Mouse (Mus musculus) testis, postnatal 14 days (tissue): ENCODE data around the gene Fndc7.

ENCODE experiments used
- DNase-seq: peaks from one replicate; pipeline ENCODE4 v3.0.0; 2021; ENCODE audit warnings: low spot score

The Fndc7 gene

DNA sequence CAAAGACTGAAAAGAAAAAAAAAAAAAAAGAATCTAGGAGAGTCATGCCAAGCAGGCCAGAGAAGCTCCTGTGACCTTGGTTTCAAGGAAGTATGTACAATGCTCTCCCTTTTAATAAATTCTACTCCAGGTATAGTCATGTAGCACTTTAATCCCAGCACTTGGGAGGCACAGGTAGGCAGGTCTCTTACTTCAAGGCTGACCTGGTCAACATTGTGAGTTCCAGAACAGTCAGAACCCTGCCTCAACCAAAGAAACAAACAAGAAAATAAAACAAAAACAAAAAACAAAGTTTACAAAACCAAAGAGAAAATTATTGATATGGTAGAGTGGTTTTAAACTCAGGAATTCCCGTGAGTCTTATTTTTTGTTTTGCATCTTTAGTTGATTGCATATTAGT is at the start of gene Fndc7:
TSS of gene Fndc7 (minus strand) at position 101 of the 400 bp plus-strand sequence.
- no peak for DNase-seq

DNA sequence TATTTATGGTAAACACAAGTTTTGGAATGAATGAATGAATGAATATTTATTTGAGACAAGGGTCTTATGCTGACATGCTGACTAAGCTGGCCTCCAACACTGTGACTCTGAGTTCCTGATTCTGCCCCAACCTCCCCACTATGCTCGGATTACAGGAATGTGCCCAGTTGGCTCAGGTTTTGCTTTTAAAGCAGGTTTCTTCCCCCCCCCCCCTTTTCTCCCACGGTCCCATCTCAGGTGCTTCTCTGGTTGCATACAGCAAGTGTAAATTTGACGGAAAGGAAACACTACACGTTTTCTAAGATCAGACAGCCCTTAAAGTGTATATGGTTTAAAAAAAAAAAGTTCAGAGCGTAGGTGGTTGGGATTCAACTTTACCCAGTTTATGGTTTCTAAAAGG is 49.8 kb upstream of the Fndc7 start, which contains the start of gene Henmt1:
TSS of gene Henmt1 (plus strand) at position 301 of the 400 bp plus-strand sequence.
- DNase-seq = no peak

DNA sequence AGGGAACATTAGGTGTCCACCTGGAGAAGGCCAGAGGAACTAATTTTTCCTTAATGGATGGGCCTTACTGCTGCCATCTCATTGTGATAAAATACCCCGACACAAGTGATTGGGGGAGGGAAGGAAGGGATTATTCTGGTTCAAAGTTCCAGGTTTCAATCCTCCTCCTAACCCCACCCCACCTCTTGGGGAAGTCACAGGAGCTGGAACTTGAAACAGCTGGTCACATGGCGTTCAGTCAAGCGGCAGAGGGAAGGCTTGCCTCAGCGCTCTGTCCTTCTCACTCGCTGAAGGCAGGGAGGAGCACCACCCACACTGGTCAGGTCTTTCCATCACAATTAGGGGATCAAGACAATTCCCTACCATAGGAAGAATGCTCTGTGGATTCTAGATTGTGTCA is 48.9 kb upstream of the Fndc7 start:
- no peak for DNase-seq

DNA sequence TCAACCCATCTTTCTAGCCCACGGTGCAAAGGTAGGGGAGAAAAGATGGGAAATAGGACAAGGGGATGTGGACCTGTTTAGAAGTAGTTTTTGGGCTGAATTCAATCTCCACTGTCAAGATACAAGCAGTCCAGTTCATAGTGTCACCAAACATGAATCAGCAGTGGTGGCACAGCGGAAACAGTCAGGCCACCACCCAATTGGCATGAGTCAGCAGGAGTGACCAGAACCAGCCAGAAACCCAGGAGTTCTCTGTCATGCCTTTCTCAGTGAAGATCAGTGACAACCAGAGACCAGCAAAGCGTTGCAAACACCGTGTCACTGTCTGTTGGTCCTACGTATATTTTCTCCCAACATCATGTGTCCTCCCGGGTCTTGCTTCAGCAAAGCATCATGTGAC is 43.7 kb upstream of the Fndc7 start:
- DNase-seq = no peak

DNA sequence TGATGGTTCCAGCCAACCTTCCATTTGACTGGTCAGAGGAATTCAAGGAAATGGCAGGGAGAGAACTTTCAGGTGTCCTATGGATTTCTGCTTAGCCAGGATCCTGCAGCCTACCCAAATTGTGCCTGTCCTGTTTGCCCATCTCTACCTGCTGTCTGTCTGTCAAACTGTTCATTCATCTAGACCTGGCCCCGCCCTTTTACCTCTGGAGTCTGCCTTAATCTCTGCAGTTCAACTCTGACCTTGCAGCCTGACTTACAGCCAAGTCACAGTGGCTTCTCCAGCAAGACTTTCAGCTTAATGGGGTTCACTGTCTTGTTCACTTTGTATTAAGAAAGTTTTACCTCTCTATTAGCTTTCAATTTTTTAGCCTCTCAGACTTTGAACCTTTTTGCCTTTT is 36.5 kb upstream of the Fndc7 start:
- DNase-seq = no peak

DNA sequence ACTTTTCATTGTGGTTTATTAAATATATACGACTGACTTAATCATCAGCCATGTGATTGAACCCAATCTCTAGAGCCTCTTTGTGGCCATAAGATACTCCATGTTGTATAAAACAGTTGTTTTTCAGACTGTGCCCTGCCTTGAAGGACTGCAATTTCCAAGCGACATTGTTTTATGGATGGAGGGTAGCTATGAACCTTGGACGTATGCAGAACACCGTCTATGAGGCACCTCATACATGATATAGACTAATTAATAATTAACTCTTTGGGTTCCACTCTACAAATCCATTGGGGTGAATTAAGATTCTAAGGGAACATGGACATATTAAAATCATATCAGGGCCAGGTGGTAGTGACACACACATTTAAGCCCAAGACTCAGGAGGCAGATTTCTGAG is 35.9 kb upstream of the Fndc7 start:
- no peak for DNase-seq

DNA sequence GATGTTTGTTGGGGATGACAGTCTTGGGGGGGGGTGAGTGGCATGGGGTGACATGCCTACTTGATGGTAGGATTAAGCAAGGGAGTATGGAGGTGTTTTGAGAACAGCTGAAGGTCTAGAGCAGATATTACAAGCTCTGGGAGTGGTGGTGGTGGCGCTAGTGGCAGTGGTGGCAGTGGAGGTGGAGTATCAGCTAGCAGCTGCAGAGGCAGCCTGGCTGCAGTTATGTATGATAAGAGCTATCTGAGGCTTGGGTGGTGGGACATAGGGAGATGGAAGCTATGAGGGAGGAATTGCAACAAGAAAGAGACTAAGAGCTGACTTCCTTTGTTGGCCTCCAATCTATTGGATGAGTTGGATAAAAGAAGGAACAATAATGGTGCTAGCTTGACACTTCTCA is 32.0 kb upstream of the Fndc7 start:
- no peak for DNase-seq

DNA sequence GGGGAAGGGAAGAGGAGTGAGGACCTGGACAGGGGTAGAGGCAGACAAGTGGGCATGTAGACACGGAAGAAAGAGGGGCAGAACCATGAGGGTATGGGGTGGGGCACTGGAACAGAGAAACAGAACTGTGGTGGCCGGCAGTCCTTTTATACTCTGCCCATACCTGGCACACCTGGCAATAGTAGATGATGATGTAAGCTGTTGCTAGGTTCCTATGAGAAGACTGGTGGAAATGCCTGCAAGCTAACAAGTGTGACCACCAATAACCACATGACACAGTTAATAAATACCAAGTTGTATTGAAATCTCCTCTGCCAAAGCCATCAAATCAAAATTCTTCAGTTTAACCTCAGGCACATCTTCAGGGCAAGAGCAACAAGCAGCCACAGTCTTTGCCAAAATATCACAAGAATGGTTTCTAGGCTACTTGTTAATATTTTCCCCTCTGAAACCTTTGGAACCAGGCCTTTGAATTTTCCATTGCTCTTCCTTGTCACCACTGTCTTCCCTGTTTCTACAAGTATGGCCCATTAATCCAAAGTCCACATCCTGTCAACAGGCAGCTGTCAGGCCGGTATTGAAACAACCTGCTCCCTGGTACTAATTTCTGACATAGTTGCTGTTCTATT is 30.7 kb upstream of the Fndc7 start:
- DNase-seq = no peak

DNA sequence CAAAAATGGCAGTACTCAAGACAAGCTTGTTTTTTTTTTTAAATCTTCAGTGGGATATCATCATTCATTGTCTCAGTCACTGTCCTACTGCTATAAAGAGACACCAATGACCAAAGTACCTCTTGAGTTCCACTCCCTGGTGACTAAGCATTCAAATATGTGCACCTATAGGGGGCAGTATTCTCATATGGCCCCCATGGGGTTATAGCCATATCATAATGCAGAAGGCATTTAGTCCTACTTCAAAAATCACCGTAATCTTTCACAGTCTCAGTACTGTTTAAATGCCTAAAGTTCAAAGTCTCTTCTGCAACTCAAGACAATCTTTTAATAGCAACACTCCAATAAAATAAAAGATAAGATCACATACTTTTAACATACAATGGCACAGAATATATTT is 29.0 kb upstream of the Fndc7 start:
- DNase-seq = no peak

DNA sequence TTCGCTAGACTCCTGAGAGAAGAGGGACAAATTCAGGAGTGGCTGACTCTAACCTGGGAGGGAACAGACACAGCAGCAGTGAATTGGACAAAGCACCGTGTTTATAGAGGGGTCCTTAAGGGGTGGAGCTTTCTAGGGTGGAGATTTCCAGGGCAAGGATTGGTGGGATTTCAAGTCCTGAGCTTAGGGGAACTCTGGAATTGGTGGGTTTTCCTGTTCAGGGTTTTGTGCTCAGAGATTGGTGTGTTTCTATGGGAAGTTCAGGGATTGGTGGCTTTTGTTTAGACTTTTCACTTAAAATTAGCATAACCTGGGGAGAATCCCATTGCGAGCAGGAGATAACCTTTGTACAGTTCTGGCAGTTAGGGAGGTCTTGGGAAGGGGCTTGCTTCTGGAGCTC is 28.2 kb upstream of the Fndc7 start:
- no peak for DNase-seq

DNA sequence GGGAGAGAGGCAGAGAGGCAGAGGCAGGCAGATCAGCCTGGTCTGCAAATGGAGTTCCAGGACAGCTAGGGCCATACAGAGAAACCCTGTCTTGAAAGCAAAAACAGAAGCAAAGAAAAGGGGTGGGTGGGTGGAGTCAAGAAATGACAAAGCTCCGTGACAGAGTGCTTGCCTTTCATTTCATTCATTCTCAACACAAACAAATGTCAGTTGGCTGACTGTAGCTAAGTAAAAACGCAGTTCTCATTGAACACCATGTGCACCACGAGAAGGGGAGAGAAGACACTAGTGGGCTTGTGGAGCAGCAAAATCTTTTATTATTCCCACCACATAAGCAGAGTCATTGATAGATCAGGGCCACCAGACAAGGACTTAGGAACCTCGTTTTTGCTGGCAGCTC is 27.0 kb upstream of the Fndc7 start:
- DNase-seq = no peak

DNA sequence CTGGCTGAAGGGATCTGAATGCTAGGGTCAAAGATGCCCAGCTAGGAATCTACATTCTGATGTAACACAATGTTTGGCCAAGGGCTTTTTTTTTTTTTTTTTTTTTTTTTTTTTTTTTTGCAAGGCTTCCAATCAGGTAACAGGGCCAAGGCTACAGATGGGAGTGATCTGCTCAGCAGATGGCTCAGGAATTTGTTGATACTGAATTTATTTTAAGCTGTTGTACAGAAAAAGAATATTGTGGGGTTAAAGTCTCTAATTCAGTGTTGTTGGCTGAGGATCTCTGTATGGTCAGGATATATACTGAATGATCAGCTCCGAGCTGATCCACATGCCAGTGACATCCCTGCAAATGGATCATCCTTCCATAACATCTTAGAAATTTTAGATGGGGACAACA is 26.2 kb upstream of the Fndc7 start:
- no peak for DNase-seq

DNA sequence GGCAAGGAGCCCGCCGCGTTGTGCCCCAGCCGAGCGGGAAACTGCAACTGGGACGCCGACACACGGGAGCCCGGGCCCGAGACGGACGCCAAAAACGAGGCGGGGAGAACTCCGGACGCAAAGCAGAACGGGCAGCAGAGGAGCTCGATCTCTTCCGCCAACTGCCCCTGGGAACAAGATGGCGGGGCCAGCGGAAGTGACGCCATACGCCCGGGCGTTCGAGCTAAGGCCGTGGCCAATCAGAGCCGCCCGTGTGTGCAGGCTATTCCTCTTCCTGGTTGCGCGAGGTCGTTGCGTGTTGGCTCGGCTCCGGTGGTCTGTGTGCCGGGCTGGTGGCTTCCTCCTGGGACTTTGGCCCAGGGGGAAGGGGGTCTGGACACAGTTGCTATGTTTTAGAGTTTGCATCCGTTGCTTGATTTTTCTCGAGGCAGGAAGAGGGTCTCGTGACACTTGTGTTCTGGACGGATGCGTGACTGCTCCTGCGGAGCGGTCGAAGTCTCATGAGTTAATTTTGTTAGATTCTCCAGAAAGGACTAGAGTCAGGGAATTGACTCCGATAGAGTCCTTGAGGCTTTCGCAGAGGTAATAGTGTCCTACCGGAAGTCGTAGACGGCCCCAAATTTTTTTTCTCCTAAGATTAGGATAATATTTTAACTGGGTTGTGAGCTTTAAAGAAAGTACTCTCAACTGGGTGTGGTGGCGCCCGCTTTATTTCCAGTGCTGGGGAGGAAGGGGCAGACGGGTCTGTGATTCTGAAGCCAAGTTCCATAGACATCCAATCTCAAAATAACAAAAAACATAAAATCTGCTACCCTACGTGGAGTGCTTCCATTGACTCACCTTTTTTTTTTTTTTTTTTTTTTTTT is 22.0 kb upstream of the Fndc7 start, which contains the start of gene Prpf38b:
TSS of gene Prpf38b (minus strand) at position 180 of the 866 bp plus-strand sequence.
- peak; percentile 97 for DNase-seq

DNA sequence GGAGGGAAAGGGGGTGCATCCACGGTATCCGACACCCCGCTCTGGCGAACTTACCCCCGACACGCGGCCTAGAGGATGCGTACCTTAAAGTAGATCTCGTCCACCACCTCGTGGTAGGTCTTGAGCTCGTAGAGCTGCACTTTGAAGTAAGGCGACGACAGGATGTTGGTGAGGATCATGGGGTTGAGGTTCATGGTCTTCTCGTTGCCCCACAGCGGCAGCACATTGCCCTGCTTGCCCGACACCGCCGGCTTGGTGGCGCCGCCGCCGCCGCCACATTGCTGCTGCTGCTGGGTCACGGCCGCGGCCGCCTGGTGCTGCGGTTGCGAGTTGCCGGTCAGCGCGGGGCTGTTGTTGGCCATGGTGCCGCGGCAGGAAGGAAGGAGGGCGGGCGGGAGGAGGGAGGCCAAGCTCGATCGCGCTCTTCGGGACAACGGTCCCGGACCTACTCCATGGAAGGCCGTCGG is 21.3 kb upstream of the Fndc7 start:
- DNase-seq = peak; percentile 71

DNA sequence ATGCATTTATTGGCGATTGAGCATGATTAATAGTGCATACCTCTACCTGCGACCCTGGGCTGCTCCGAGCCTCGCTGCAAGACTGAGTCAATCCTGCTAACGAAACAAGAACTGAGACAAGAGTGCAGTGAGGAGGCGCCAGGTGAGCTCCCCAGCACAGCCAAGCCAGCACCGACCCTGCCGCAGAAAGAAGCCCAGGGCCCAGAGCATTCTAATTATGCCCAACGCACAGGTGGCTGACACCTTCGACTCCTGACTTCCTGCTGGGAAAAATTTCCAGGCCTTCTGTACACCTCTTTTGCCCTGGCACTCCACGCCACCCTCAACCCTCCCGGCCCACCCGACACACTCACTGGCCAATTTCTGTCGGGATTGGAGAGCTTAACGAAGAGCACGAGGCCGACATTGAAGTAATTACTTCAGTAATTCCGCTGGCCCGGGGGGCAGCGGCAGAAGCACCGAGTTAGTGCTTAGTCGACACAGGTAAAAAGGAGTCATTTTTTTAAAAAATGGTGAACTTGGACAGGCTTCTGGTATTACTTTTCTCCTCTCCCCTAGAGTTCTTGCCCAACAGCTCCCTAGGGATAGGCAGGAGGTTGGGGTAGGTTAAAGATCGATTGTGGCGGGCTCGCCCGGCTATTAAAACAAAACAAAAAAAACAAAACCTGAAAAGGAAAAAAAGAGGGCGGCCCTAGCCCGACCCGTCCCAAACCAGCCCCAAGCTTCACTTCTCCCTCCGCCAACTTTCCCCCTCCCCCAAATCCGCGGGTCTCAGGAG is 20.7 kb upstream of the Fndc7 start:
- DNase-seq = no peak

DNA sequence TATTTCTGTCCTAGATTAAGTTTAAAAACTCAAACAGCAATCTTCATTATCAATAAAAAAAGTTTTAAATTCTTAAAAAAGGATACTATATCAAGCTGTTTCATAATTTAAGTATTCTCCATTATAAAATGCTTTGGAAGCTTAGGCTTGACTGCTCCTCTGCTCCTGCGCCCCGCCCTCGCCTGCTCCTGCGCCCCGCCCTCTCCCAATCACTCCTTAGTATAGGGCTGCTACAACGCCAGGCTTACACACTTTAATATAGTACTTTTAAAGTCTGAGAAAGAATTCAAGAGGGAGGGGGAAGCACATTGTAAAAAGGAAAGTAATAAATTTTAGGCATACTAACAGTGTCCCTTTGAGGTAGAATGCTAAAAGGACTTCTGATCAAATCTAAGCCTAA is 13.1 kb upstream of the Fndc7 start:
- DNase-seq = no peak

DNA sequence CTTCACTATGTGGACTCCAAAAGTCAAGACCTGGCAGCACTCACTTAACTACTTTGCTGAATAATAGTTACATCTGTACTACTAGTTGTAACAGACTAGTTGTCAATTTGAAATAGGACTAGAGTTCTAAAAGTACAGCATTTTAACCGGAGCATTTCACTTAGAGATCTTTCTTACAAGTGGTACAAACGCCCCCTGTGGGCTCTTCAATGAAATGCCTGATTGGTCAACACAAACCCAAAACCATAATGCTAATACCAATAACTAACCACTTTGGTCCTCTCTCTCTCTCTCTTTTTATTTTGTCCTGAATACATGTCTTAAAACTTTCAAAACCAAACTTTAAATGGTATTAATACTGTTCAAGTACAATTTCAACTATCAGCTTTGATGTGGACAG is 12.2 kb upstream of the Fndc7 start:
- no peak for DNase-seq

DNA sequence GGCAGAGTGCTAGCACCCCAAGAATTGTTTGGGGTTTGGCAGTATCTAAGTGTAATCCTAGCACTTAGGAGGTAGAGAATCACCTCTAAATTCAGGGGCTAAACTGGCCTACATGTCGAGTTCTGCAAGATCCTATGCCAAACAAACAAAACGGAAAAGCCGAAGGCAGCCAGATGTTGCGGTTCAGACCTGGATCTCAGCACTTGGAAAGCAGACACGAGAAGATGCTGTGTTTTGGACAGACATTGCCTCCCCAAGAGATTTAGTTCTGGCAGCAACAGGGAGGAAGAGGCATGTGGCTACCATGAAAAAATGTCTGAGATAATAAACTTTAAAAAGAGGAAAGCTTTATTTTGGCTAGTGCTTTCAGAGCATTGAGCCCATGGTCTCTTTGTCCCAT is 10.9 kb upstream of the Fndc7 start:
- no peak for DNase-seq

DNA sequence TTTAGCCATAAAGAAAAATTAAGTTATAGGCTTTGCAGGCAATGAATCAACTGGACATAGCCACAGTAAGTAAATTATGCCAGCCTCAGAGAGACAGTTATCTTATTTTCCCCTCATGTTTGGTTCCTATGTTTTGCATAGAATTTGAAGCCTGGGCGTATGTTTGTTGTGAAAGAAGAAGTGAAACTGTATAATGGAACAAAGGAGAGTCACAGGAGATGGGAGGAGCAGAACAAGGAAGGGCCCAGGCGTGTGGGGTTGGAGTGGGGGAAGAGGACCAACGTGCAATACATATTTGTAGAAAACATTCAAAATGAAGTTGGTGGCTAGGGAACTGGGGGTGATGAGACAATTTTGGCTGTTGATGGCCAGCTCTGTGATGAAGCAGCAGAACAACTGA is 10.3 kb upstream of the Fndc7 start:
- DNase-seq = no peak

DNA sequence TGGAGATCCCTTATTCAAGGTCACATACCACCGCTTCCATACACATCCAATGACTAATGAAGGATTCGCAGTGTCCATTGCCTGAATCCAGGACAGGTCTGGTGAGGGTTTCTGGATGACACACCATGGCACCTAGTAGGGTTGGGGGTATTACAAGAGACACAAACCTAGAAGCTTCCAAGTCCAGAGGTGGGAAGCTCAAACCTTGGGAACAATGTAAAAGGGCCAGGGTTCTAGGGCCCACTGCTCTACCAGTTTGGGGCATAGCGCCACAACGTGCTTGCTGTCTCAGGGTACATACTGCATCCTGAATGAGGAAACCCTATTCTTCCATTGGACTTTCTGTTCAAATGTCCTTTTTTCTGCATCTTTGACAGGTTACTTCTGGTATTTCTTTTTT is 8.8 kb upstream of the Fndc7 start:
- no peak for DNase-seq

DNA sequence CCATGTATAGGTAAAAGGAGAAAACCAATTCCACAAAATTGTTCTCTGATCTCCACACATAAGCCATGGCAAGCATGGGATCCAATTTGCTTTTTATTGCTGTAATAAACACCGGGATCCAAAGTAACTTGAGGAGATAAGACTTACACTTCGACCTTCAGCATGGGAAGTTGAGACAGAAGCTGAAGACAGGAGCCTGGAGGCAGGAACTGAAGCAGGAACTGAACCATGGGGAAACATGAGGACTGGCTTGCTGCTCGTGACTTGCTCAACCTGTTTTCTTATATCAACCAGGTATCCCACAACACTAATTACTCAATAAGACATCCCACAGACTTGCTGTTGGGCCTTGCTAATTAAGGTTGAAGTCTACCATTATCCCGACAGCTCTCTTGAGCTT is 3.1 kb upstream of the Fndc7 start:
- no peak for DNase-seq

DNA sequence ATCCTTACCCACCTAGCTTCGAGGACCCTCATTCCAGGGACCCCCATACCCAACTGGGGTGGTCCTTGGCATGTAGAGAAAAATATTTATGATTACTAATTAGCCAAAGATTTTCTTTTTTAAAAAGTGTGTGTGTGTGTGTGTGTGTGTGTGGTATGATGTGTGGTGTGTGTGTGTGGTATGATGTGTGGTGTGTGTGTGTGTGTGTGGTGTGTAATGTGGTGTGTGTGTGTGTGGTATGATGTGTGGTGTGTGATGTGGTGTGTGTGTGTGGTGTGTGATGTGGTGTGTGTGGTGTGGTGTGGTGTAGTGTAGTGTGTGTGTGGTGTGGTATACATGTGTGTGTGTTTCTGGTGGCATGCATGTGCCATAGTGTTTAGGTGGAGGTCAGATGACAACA is 2.3 kb upstream of the Fndc7 start:
- DNase-seq = no peak

DNA sequence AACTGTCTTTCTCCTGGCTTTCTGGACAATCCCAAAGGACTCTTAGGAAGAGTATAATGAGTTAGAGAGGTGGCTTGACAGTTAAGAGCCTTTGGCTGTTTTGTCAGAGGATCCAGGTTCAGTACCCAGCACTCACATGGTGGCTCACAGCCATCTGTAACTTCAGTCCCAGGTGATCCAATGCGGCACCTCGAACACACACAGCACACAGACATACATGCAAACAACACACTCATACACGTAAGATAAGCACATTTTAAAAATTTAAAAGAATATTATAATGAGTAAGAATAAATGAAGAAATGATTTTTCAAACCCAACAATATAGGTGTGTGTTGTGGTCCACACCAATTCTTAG is 2.2 kb downstream of the Fndc7 start:
- no peak for DNase-seq
